Mouse (Mus musculus) heart, postnatal 14 days (tissue): Measurements from ENCODE around the gene Fam129a. TPM values are rescaled to one million over a fixed set of nuclear protein-coding genes. Genes with fewer than 3 reads are reported as not detected.
"Not testable (repeated sequence)": the region's sequence is repeated elsewhere in the genome, so short reads cannot be mapped to it uniquely, and the experiment has no call there.

Experiments used
- DNase-seq, 2 experiments: peaks; one replicate each; pipeline ENCODE4 v3.0.0; 2021 to 2022
- intact Hi-C: fragments of 180-260 bp; cut with DNase I; formaldehyde crosslinking; loops from one replicate; pipeline ENCODE4 v1.15.1; 2025
- total RNA-seq, 2 experiments: library from RNA; stranded (reverse); gene quantifications; 2 replicates each; pipeline ENCODE4 v1.2.3; 2021

Fam129a gene
- total RNA-seq, 2 experiments from 2014 or later, result 25.1 to 28.4 TPM

GRCm38 (mm10) chr1:151689032-151689431 is 118.0 kb downstream of the Fam129a start:
- DNase-seq, result no peak
- intact Hi-C loops, result no loop called here

DNA sequence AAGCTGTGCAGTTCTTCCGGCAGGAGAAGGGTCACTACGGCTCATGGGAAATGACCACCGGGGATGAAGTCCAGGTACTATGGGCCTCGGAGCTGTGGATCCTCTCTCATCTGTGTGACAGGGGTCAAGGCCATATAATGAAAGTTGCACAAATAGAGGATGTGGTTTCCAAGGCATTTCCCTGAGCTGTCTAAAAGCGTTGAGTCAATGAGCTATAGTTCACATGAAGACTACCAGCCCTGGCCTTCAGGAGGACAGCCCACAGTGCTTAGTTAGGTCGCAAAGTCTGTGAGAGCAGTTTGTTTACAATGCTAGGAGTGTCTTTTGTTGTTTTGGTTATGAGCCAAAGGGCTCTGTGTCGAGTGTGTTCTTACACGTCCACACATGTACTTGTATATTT is 118.6 kb downstream of the Fam129a start:
- intact Hi-C loops, result no loop called here

DNA sequence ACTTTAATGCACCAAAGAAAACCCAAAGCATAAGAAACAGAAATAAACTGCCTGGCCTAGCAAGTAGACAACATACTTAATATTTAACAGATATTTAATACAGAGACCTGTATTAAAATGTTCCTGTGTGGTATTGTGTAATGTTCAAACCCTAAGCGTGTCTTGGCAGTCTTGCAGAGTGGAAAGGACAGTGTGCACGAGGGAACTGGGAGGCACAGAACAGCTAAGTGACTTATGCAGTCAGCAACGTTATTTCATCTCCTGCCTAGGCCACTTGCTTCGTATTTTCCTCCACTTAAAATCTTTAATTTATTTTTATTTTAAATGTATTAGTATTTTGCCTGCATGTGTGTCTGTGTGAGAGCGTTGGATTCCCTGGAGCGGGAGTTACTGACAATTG is 119.1 kb downstream of the Fam129a start:
- intact Hi-C loops, result no loop called here
- DNase-seq, result no peak

More for the DNA sequence above, 118.6 kb downstream of the Fam129a start:
- DNase-seq, result no peak

GRCm38 (mm10) chr1:151690583-151691193 is 119.7 kb downstream of the Fam129a start:
- intact Hi-C loops, result no loop called here
- no peak for DNase-seq

DNA sequence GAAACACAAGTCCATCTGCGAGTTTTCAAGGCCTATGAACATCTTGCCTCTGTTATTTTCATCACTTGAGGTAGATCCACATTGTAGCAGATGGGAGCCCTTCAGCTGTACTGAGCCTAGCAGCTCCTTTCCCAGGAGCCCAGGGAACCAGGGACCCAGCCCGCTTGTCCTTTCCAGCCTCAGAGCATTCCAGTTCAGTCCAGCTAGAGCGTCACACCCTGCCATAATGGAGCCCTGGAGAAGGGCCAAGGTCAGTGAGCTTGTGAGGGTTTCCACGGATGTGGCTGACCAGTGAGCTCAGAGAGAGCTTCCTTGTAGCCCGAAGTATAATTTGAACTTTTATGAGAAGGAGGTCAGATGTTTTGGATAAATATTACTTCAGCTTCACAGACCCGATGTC is 121.9 kb downstream of the Fam129a start:
- intact Hi-C loops, result not testable (repeated sequence)
- DNase-seq, result peak; percentile 78 to 85

DNA sequence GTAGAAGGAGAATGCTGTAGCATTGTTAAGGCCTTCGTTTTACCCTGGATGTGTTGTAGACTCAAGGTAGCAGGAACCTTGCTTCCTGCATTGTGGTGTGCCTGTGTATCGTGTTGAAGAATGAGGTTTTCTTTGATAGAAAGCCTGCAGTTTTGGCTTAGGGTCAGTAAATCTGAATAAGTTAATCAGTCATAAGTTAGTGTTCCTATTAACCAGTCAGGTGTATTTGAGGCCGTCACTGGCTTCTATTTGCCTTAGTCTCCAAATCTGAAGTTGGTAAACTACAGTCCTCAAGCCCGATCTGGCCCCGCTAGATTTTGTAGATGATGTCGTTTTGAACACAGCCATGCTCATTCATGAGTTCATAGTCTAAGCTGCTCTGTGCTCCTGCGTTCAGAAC is 125.8 kb downstream of the Fam129a start:
- no peak for DNase-seq
- intact Hi-C loops, result loop anchor here (5.0 kb wide), 1 partner anchor 39 kb away; no protein-coding TSS in a partner anchor

DNA sequence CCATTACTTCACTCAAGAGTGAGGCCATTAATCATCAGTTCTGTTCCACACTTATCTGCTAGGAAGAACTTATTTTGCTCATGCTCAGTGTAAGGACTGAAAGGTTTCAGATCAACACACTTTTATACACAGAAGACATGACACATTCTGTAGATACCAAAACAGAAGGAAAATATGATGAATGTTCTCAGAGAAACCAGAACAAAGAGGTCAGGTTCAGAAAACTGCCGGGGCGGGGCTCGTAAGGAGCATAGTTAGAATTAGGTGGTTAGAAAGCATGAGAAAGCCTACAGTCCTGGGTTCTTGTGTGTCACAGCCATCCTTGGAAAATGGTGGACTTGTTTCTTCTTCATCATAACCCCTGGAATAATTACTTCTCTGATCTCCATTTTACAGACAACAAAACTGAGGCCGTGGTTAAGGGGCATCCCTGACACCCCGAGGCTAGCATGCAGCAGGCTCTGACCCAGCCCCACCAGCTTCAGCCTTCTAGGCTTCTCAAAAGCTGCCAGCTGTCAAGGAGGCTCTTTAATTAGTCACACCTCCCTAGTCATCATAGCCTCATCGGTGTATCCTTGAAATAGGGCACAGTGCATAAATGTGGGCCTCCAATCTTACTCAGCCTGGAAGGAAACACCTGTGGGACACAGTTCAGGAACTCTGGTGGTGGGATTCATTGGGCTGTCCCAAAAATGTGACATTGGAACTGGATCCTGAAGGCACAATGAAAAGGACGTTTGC is 127.1 kb downstream of the Fam129a start:
- no peak for DNase-seq
- intact Hi-C loops, result loop anchor here (5.0 kb wide), 1 partner anchor 41 kb away; no protein-coding TSS in a partner anchor

- intact Hi-C loops, result loop anchor here (5.0 kb wide), 1 partner anchor 42 kb away; no protein-coding TSS in a partner anchor
- DNase-seq, result no peak
These were observed 128.4 kb downstream of the Fam129a start for GRCm38 (mm10) chr1:151699363-151699762.

GRCm38 (mm10) chr1:151702816-151703215 is 131.8 kb downstream of the Fam129a start:
- intact Hi-C loops, result no loop called here
- DNase-seq, result no peak

- peak; percentile 81 to 93 for DNase-seq
- intact Hi-C loops, result loop anchor here (1.0 to 5.0 kb wide), 3 partner anchors 74 to 214 kb away; no protein-coding TSS in a partner anchor
These were observed 134.9 kb downstream of the Fam129a start for GRCm38 (mm10) chr1:151705723-151706396.

GRCm38 (mm10) chr1:151706397-151706752 is 135.4 kb downstream of the Fam129a start:
- intact Hi-C loops, result loop anchor here (1.0 to 5.0 kb wide), 3 partner anchors 74 to 214 kb away; no protein-coding TSS in a partner anchor
- DNase-seq, result no peak

DNA sequence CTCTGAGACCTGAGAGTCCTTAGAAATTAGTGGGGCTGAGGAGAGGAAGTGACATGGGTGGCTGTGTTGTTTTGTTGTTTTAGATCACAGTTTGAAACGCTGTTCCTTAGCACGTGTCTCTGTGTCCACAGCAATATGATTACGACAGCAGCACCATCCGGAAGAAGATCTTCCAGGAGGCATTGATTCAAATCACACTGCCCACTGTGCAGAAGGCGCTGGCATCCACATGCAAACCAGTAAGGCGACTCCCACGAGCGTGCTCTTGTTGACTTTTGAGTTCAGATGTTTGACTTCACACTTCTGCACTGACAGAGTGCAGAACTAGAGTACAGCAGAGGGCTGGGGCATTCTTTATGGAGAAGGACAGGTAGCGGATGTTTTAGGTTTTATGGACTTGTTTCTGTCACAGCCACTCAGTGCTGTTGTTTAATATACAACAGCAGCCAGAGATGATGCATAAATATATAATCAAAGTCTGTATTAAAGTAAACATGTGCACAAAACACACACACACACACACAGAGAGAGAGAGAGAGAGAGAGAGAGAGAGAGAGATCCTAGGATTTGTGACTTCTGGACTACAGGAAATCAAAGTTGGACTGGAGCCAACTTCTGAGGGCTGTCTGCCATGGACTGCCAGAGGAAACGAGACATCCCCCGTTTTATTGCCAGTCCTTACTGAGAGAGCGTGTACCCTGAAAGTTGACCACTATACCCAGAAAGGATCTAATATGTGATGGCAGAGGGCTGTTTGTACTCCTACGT is 138.2 kb downstream of the Fam129a start:
- peak in 1 of 2 experiments; percentile 59 for DNase-seq
- intact Hi-C loops, result loop anchor here (5.0 kb wide), 2 partner anchors 77 to 217 kb away; no protein-coding TSS in a partner anchor

GRCm38 (mm10) chr1:151709734-151710022 is 138.7 kb downstream of the Fam129a start:
- intact Hi-C loops, result loop anchor here (5.0 kb wide), 2 partner anchors 77 to 217 kb away; no protein-coding TSS in a partner anchor
- no peak for DNase-seq

DNA sequence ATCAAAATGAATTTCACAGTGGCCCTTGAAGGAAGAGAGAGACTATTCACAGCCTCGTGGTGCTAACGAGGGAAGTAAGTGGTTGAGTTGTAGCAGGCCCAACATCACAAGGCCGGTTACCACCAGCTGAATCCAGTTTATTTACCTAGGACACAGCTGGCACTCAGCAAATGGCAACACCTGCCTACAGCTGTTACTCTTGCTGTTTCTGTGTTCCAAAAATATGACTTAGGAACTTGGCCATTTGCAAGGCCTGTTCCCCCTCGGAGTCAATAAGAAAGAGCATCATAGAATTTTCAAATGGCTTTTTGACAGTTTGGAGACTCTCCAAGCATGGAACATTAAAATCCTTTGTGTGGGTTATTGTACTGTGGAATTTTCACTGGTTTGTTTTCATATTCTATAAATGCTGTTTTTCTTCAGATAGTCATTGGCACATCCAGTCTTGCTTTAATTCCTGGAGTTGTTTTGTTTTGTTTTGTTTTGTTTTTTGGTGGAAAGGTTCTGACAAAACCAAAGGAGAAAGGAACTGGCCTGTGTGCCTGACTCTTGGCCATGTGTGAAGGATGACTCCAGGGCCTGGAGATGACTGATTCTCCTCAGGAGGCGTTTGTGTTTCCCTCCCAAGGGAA is 139.6 kb downstream of the Fam129a start:
- DNase-seq, result peak in 1 of 2 experiments; percentile 41
- intact Hi-C loops, result no loop called here

DNA sequence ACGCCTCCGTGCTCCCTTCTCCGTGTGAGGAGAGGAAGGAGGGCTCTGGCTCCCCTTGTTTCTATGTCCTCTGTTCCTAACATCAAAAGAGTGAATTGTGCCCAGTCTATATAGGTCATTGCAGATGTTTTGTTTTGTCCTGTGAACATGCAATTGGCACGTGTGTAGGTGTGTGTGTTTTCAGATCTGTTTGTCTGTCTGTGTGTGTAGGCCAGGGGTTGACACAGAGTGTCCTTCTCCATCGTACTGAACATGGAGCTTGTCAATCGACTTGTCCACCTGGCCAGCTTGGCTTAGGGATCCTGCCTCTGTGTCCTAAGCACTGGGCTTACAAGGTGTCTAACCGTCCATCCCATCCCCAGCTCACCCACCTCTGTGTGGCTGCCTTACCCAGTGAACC is 140.1 kb downstream of the Fam129a start:
- no peak for DNase-seq
- intact Hi-C loops, result no loop called here

GRCm38 (mm10) chr1:151712664-151713063 is 141.7 kb downstream of the Fam129a start:
- intact Hi-C loops, result no loop called here
- no peak for DNase-seq

- no peak for DNase-seq
- intact Hi-C loops, result no loop called here
These were observed 142.6 kb downstream of the Fam129a start for GRCm38 (mm10) chr1:151713622-151714021.

GRCm38 (mm10) chr1:151716024-151716710 is 145.2 kb downstream of the Fam129a start:
- no peak for DNase-seq
- intact Hi-C loops, result no loop called here

DNA sequence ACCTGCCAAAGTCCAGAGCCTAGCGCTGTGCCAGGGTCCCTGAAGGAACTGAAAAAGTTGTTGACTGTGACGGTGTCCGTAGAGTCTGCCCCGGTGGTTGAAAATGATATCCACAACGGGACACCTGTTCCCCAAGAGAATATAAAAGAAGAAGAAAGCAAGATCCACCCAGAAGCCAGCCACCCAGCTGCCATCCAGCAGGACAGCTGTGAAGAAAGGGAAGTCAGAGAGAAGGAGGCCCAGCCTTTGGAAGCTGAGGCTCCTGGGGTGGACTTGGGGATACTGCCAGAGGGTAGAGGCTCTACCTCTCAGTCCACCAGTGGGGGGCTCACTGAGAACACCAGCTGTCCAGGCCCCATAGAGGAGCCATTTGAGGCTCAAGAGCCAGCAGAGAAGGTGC is 146.6 kb downstream of the Fam129a start:
- no peak for DNase-seq
- intact Hi-C loops, result no loop called here
